Mouse (Mus musculus) thymus, postnatal 0 days (tissue): ENCODE measurements around the gene Arfgap3. TPM values are rescaled to one million over a fixed set of nuclear protein-coding genes. Genes with fewer than 3 reads are reported as not detected.
"Not testable (repeated sequence)": the region's sequence is repeated elsewhere in the genome, so short reads cannot be mapped to it uniquely, and the experiment has no call there.

ENCODE experiments used
- DNase-seq: peaks from one replicate; pipeline ENCODE4 v3.0.0-alpha.2; 2015; ENCODE audit warnings: low spot score
- polyA plus RNA-seq: library from polyadenylated mRNA; unstranded; fragments of >200 nt; fragmentation: Nextera tagmentation; extraction: Ambion mirVana; gene quantifications from 2 replicates; pipeline ENCODE4 v1.2.1, GENCODE M21; 2015

Arfgap3 gene
- polyA plus RNA-seq, 1 experiment from 2014 or later = 18.3 TPM

DNA sequence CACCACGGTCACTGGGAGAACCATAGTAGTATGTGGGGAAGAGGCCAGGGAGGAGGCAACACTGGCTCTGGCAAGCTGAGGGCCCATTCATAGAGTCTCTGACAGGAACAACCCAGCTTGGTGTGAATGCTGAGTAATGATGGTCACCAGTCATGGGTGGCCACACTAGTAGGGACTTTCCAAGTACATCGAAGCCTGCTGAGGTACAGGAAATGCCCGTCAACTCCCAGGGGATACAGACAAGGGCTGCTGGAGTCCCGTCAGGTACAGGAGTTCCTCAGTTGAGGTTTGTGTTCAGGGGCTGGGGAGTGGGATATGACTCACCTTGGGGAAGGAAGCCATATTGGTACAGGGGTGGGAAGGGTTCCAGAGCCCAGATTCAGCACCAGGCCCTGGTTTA lies 54.0 kb downstream of the Arfgap3 start:
- DNase-seq = no peak

GRCm38 (mm10) chr15:83294954-83295353 lies 55.1 kb downstream of the Arfgap3 start:
- DNase-seq = no peak

- DNase-seq = no peak
Measured at GRCm38 (mm10) chr15:83293706-83294645, 56.1 kb downstream of the Arfgap3 start.

DNA sequence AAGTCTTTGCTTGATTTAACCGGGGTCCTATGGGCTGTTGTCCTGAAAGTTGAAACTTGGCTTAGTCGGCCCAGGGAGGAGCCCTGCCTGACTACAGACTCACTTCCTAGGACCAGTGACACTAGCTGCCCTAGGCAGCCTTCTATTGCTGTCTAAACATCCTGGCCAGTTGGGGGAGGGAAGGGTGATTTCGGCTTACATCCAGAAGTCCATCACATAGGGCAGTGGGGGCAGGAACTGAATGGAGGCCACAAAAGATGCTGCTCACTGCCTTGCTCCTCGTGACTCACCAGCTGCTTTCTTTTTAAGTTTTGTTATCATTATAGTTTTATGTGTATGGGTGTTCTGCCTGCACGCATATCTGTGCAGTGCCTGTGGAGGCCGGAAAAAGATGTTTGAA lies 56.9 kb downstream of the Arfgap3 start:
- DNase-seq = no peak

GRCm38 (mm10) chr15:83292261-83293056 lies 57.6 kb downstream of the Arfgap3 start:
- no peak for DNase-seq

DNA sequence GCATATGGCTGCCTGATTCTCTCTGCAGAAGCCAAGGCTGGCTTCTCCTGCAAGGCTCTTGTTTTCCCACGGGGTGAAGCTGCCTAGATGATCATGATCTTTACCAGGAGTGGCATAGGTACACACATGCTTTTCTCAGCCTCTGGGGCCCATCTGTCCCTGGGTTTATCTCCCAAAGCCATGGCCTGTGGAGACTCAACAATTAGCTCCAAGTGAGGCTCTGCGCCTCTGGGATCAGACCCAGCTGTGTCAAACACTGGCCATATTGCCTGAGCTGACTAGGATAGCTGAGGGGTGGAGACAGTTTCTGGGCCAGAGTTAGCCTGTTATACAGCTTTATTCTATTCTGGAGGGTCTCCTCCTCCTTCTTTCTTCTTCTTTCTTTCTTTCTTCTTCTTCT lies 59.1 kb downstream of the Arfgap3 start:
- DNase-seq = no peak

GRCm38 (mm10) chr15:83284828-83285227 lies 65.2 kb downstream of the Arfgap3 start:
- no peak for DNase-seq

DNA sequence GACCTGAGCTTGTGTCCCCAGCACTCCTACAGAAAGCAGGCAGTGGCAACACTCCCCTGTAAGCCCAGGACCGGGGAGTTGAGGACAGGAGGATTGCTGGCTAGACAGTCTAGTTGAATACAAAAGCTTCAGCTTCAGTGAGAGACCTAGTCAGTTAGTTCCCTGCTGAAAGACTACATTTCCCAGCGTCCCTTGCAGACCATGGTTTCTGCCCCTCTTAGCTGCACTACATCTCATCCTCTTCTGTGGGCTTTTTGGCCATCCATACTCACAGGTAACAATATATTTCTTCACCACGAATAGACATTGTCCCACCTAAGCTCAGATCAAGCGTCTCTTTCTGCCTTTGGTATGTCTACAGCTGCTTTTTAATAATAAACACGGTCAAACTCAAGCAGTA lies 67.7 kb downstream of the Arfgap3 start:
- DNase-seq = no peak

DNA sequence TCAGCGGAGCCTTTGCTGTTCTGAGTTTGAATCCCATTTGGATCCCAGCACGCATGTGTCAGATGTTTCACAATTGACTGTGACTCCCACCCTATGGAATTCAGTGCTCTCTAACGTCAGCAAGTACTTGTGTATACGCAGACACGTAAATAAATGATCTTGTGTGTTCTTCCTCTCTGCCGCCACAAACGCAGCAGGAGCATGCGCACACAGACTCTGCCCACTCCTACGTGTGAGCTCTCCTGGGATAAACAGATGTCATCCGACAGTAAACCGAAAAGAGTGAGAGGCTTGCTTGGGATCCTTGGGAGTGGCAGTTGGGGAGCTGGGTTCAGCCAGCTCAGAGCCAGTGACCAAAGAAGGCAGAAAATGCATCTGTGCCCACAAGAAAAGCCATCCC lies 68.7 kb downstream of the Arfgap3 start:
- no peak for DNase-seq

GRCm38 (mm10) chr15:83278579-83278978 lies 71.5 kb downstream of the Arfgap3 start:
- no peak for DNase-seq

GRCm38 (mm10) chr15:83277451-83277850 lies 72.6 kb downstream of the Arfgap3 start:
- DNase-seq = no peak

DNA sequence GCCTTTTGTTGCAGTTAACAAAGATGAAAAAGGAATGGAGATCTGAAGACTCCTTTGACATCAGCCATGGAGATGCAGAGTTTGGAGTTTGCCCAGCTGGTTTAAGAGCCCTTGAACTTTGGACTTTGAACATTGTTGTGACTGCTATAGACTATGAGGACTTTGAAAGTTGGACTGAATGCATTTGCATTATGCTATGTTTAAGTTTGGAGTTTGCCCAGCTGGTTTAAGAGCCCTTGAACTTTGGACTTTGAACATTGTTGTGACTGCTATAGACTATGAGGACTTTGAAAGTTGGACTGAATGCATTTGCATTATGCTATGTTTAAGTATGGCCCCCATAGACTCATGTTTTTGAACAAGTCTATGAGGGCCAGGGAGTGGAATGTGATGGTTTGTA lies 75.8 kb downstream of the Arfgap3 start:
- not testable (repeated sequence) for DNase-seq

GRCm38 (mm10) chr15:83273017-83273416 lies 77.0 kb downstream of the Arfgap3 start:
- no peak for DNase-seq

DNA sequence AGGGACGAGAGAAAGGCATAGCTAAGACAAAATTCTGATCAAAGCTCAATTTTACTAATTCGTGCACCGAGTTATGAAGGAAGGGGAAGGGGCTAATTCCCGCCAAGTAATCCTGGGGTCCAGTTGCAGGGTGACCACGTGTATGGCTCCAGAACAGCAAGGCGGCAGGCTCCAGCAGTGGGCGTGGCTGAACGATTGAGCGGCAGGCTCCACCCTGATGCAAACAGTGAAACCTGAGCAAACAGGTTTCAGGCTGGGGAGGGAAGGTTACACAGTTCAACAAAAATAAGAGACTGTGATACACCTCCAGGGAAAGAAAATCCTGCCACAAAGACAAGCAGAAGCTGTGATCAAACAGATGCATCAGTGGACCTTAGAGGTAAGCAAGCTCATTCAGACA lies 78.8 kb downstream of the Arfgap3 start:
- not testable (repeated sequence) for DNase-seq

DNA sequence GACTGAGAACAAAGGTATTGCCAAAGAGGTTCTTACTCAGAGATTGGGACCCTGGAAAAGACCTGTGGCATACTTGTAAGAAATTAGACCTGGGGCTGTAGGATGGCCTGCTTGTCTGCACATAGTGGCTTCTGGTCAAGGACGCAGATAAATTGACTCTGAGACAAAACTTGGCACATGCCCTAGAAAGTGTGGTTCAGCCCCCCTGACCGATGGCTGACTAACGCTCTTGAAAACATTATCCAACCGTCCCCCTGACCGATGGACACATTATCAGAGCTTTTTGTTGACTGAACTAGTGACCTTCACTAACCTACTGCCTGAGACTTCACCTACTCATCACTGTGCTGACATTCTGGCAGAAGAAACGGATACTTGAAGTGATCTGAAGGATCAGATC lies 80.1 kb downstream of the Arfgap3 start:
- DNase-seq = not testable (repeated sequence)

- not testable (repeated sequence) for DNase-seq
Measured at GRCm38 (mm10) chr15:83268428-83268827, 81.6 kb downstream of the Arfgap3 start.

GRCm38 (mm10) chr15:83265269-83265668 lies 84.8 kb downstream of the Arfgap3 start:
- no peak for DNase-seq

DNA sequence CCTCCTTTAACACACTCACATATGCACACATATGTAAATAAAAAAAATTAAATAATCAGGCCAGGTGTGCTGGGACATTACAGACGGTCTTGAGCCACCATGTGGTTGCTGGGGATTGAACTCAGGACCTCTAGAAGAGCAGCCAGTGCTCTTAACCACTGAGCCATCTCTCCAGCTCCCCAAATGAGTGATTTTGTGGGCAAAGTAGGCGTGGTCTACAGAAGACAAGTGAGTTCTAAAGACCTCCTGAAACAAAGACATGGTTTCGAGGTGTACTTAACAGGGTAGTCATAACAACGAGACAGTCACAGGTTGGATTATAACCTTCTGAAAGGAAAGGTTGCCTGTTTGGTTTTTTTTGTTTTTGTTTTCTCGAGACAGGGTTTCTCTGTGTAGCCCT lies 86.6 kb downstream of the Arfgap3 start:
- DNase-seq = no peak

DNA sequence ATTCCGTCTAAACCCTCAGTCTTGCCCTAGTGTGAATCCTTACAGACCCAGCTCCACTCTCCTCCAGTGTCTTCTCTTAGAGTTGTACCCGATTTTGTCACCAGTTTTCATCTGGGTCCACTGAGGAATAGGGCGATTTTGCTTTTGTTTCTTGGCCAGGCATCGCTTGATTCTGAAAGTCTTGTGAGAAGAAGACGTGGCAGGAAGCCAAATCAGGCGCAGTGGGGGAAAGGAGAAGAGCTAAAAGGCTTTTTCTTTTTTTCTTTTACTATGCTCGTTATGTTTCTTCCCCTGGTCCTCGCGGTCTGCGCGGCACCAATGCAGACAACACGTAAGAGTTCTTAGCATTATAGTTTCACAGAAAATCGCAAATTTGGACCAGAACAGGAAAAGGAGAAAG lies 92.1 kb downstream of the Arfgap3 start:
- no peak for DNase-seq

DNA sequence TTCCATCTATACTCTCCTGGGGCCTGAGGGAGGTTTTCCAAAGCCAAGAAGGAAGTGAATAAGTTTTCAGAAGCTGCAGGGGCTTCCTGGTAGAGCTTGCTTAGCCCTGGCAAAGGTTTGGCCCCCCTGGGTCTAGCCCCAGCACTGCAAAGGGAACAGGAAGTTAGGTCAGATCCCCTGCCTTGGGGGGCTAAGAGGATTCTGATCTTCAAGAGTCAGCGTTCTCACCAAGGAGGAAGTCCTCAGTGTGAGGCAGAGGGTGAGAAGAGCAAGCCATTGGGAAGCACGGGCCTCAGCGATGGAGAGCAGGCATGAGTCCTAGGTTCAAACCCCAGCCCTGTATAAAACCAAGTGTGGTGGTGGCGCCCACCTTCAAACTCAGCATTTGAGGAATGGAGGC lies 93.6 kb downstream of the Arfgap3 start:
- no peak for DNase-seq

DNA sequence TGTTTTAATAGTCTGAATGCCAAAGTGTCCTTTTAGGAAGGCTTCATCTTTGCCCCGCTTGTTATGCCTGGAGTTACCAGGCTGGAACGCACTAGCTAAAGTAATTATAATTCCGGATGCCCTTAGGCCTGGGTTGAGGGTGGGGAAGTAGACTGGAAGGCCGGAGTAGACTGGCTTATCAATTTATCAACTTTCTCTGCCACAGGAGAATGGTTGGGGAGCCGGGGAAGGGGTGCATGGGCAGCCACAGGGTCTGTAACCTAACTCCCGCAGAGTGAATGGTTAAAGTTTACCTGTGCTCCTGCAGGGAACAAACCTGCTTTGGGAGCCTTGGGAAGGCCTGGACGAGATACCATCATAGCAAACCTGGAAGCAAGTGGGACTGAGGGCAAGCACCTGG lies 94.1 kb downstream of the Arfgap3 start:
- DNase-seq = no peak

DNA sequence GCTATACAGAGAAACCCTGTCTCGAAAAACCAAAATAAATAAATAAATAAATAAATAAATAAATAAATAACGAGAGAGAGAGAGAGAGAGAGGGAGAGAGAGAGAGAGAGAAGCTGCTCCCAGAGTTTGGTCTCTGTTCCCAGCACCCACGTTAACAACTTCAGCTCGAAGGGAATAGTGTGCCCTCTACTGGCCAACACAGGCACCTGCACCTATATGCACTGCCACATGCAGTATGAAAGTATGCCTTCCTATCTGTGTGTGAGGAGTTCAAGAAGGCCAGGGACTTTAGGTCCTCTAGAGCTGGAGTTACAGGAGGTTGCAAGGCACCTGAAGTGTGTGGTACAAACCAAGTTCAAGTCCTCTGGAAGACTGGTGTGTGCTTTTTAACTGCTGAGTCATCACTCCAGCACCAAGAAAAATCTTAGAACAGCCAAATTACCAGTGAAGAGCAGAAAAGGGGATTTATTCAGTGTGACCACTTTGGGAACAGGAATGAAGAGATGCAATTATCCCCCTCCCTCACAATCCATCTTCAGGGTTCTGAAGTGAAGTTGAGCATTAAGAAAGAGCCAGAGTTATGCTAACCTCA lies 94.8 kb downstream of the Arfgap3 start:
- DNase-seq = no peak
